Mouse (Mus musculus): ENCODE data around the gene Pskh1. TPM values are rescaled to one million over a fixed set of nuclear protein-coding genes. Genes with fewer than 3 reads are reported as not detected.

The Pskh1 gene
- polyA plus RNA-seq, 1 experiment from 2014 or later, result 30.4 TPM

DNA sequence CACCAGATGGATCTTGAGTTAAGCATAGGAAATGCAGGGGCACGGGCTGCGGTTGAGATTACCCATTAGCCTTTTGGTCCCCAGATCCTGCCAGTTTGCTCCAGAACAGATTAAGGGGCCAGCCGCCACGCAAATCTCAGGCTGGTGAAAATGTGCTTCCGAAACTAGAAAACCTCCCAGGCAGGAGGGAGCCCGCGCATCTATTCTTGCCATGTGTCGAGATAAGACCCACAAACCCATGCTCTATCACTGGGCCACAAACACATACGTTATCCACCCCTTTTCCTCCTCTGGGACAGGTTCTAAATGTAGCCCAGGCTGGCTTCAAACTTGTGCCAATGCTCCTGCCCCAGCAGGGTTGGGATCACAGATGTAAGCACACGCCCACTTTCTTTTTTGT is 61.3 kb downstream of the Pskh1 start:
- WGBS, result 88% methylated on average over 10 of the region's 10 CpGs
- H3K9ac ChIP-seq (ENCODE audit: low read length), result no peak overlapping the region
- no peak overlapping the region for H3K4me3 ChIP-seq (replicated peaks; ENCODE audit: low read length)
- no peaks in the 10 kb centered on the region; the same call in 1 of the 2 replicates for H3K36me3 ChIP-seq (ENCODE audit: control insufficient read depth, insufficient read depth, low read length)
- H3K27me3 ChIP-seq (ENCODE audit: control insufficient read depth, insufficient read depth, low read length), result no peaks in the 10 kb centered on the region
- no peak overlapping the region for H3K4me2 ChIP-seq (ENCODE audit: low read depth, low read length)
- H3K4me1 ChIP-seq (ENCODE audit: control insufficient read depth, insufficient read depth, low read length), result peaks cover 28% of the 10 kb centered on the region
- no peak for ATAC-seq (ENCODE audit: insufficient read depth, low FRiP score)
- no peak overlapping the region for H3K27ac ChIP-seq (ENCODE audit: low read length)
- no peaks in the 10 kb centered on the region for H3K9me3 ChIP-seq (replicated peaks; ENCODE audit: control insufficient read depth, low read length)

DNA sequence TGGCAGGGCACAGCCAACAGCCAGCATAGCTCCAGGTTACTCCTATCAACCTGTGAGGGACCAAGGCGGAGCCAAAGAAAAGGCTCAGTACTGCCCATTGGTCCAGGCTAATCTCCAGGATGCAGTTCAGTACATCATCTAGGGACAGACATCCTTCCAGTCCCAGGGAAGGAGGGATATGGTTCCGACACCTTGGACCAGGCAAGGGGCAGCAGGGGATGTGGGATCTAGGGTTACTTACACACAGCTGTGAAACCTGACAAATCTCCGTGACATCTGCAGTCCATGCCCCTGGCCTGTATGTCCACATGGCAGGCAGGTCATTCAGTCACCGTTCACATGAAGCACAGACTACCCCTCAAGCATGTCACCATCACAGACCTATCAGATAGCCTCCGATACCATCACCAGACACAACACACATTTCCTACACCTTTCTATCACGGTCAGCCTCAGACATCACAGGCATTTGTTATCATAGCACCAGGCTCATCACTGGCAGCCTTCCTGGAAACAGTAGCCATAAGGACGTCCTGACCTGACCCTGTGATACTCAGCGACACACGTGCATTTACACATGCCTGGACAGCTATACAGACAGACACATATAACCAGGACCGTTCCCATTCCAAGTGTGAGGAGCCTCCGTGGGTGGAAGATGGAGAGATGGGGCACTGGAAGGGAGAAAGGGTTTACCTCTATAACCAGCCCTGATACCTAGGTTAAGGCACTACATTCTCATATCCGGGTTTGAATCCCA is 64.4 kb downstream of the Pskh1 start:
- Histone ChIP-seq H3K4me3 (replicated peaks; ENCODE audit: low read length) (peak overlapping the region; percentile 85), H3K9me3 (replicated peaks; ENCODE audit: control insufficient read depth, low read length) (no peaks in the 10 kb centered on the region), H3K9ac (ENCODE audit: low read length) (peak overlapping the region; percentile 91), H3K27ac (ENCODE audit: low read length) (peak overlapping the region; percentile 96), H3K4me1 (ENCODE audit: control insufficient read depth, insufficient read depth, low read length) (peaks cover 30% of the 10 kb centered on the region), H3K27me3 (ENCODE audit: control insufficient read depth, insufficient read depth, low read length) (no peaks in the 10 kb centered on the region), H3K36me3 (ENCODE audit: control insufficient read depth, insufficient read depth, low read length) (no peaks in the 10 kb centered on the region), H3K4me2 (ENCODE audit: low read depth, low read length) (peak overlapping the region; percentile 70)
- WGBS, result 52% methylated on average over 12 of the region's 12 CpGs
- no peak for ATAC-seq (ENCODE audit: insufficient read depth, low FRiP score)

DNA sequence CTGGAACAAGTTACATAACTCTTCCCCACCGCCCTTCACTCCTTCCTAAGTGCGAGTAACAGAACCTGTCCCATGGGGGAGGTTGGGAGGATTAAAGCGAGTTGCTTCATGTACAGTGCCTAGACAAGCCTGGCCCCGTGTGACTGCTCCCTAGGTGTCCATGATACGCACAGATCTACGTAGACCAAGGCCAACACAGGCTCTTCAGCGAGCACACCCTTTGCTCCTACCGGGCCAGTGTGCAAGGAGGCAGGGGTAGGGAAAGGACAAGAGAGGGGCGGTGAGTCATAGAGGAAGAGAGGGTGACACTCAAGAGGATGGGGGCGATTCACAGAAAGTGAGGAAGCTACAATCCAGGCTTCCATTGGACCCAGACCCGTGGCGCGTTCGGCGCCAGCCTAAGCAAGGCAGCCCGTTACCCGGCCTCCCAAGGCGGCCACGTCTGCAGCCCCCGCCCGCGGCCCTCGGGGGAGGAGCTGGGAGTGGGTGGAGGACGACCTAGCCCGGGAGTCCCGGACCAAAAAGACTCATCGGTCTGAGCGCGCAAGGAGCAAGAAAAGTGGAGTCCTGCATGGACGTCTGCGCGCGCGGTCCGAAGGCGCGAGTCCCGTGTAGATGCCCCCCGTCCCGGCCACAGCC is 65.1 kb downstream of the Pskh1 start:
- H3K4me2 ChIP-seq (ENCODE audit: low read depth, low read length), result peak overlapping the region; percentile 70
- H3K27ac ChIP-seq (ENCODE audit: low read length), result peak overlapping the region; percentile 96
- H3K4me3 ChIP-seq (replicated peaks; ENCODE audit: low read length), result peak overlapping the region; percentile 85
- H3K27me3 ChIP-seq (ENCODE audit: control insufficient read depth, insufficient read depth, low read length), result no peaks in the 10 kb centered on the region
- ATAC-seq (ENCODE audit: insufficient read depth, low FRiP score), result peak; percentile 74
- H3K9ac ChIP-seq (ENCODE audit: low read length), result peak overlapping the region; percentile 91
- peaks cover 25% of the 10 kb centered on the region for H3K4me1 ChIP-seq (ENCODE audit: control insufficient read depth, insufficient read depth, low read length)
- H3K9me3 ChIP-seq (replicated peaks; ENCODE audit: control insufficient read depth, low read length), result no peaks in the 10 kb centered on the region
- under 1% methylated on average over 40 of the region's 40 CpGs for WGBS
- H3K36me3 ChIP-seq (ENCODE audit: control insufficient read depth, insufficient read depth, low read length), result no peaks in the 10 kb centered on the region

DNA sequence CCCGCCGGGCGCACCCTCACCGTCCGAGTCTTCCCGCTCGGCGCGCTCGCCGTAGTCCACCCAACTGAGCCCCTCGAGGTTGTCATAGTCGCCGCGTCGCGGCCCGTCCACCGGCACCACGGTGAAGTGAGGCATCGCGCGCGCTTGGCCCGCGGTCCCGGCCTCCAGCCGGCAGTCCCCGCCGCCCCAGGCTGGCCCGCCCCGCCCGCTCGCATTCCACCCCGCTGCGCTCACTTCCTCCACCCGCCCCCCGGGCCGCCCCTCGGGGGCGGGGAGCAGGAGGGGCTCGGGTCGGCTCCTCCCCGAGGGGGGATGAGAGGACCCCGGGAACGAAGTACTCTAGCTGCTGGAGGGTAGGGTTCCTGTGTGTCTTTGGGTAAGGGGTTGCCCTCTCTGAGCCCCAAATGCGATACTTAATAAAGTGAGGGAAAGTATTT is 65.7 kb downstream of the Pskh1 start, which contains the start of gene Slc12a4:
Gene Slc12a4, minus strand, starts transcription at position 193 of the 437 bp plus-strand sequence.
- H3K9me3 ChIP-seq (replicated peaks; ENCODE audit: control insufficient read depth, low read length), result no peaks in the 10 kb centered on the region
- peak within 1 kb of the TSS; percentile 70 for H3K4me2 ChIP-seq (ENCODE audit: low read depth, low read length)
- H3K27ac ChIP-seq (ENCODE audit: low read length), result peak within 1 kb of the TSS; percentile 96
- H3K36me3 ChIP-seq (ENCODE audit: control insufficient read depth, insufficient read depth, low read length), result no peaks in the 10 kb centered on the region
- under 1% methylated on average over 46 of the region's 47 CpGs for WGBS
- peak; percentile 94 for ATAC-seq (ENCODE audit: insufficient read depth, low FRiP score)
- H3K4me1 ChIP-seq (ENCODE audit: control insufficient read depth, insufficient read depth, low read length), result peaks cover 25% of the 10 kb centered on the region
- no peaks in the 10 kb centered on the region for H3K27me3 ChIP-seq (ENCODE audit: control insufficient read depth, insufficient read depth, low read length)
- peak within 1 kb of the TSS; percentile 85 for H3K4me3 ChIP-seq (replicated peaks; ENCODE audit: low read length)
- peak within 1 kb of the TSS; percentile 91 for H3K9ac ChIP-seq (ENCODE audit: low read length)

DNA sequence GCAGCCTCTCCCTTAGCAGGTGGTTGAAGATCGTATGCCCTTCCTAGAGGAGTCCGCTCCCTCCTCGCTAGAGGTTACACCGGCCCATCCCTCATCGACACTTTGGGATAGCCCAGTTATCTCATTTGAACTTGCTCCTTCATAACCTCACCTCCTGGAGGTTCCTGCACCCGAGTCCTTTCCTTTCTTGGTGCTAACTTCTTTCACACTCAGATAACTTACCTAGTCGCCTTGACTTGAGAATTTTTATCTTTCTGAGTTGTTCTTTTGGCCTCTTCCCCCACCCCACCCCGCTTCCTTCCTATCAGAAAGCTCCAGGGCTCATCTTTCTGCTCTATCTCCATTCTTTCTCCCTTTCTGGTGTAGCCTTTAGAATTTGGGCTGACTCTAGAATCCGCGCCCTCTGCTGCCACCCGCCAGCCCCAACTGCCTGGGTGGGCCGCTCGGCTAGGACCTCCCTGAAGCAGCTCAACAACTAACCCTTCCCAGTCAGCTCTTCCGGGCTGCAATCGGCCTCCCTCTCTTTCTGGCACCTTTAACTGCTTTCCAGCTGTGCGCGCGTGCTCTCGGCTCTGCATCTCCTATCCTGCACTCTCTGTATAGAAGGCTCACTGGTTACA is 66.6 kb downstream of the Pskh1 start:
- Histone ChIP-seq H3K4me2 (ENCODE audit: low read depth, low read length) (peak overlapping the region; percentile 70), H3K27me3 (ENCODE audit: control insufficient read depth, insufficient read depth, low read length) (no peaks in the 10 kb centered on the region), H3K9me3 (replicated peaks; ENCODE audit: control insufficient read depth, low read length) (no peaks in the 10 kb centered on the region), H3K4me3 (replicated peaks; ENCODE audit: low read length) (peak overlapping the region; percentile 85), H3K4me1 (ENCODE audit: control insufficient read depth, insufficient read depth, low read length) (peaks cover 25% of the 10 kb centered on the region), H3K9ac (ENCODE audit: low read length) (peak overlapping the region; percentile 24; the same call in 1 of the 2 replicates), H3K27ac (ENCODE audit: low read length) (peak overlapping the region; percentile 57), H3K36me3 (ENCODE audit: control insufficient read depth, insufficient read depth, low read length) (no peaks in the 10 kb centered on the region)
- peak; percentile 57 for ATAC-seq (ENCODE audit: insufficient read depth, low FRiP score)
- 11% methylated on average over 19 of the region's 19 CpGs for WGBS

DNA sequence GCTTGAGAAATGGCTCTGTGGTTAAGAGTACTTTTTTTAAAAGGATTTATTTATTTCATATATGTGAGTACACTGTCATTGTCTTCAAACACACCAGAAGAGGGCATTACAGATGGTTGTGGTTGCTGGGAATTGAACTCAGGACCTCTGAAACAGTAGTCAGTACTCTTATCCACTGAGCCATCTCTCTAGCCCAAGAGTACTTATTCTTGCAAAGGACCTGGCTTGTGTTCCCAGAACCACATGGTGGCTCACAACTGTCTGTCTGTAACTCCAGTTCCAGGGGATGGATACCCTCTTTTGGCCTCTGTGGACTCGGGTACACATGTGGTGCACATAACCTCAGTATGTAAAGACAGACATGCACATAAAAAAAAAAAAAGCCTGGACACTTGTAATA is 69.1 kb downstream of the Pskh1 start:
- Histone ChIP-seq H3K4me1 (ENCODE audit: control insufficient read depth, insufficient read depth, low read length) (peaks cover 19% of the 10 kb centered on the region), H3K27me3 (ENCODE audit: control insufficient read depth, insufficient read depth, low read length) (no peaks in the 10 kb centered on the region), H3K9ac (ENCODE audit: low read length) (no peak overlapping the region), H3K4me2 (ENCODE audit: low read depth, low read length) (no peak overlapping the region), H3K9me3 (replicated peaks; ENCODE audit: control insufficient read depth, low read length) (no peaks in the 10 kb centered on the region), H3K27ac (ENCODE audit: low read length) (no peak overlapping the region), H3K4me3 (replicated peaks; ENCODE audit: low read length) (no peak overlapping the region), H3K36me3 (ENCODE audit: control insufficient read depth, insufficient read depth, low read length) (no peaks in the 10 kb centered on the region)
- ATAC-seq (ENCODE audit: insufficient read depth, low FRiP score), result no peak
- 71% methylated on average over 1 of the region's 1 CpGs for WGBS

DNA sequence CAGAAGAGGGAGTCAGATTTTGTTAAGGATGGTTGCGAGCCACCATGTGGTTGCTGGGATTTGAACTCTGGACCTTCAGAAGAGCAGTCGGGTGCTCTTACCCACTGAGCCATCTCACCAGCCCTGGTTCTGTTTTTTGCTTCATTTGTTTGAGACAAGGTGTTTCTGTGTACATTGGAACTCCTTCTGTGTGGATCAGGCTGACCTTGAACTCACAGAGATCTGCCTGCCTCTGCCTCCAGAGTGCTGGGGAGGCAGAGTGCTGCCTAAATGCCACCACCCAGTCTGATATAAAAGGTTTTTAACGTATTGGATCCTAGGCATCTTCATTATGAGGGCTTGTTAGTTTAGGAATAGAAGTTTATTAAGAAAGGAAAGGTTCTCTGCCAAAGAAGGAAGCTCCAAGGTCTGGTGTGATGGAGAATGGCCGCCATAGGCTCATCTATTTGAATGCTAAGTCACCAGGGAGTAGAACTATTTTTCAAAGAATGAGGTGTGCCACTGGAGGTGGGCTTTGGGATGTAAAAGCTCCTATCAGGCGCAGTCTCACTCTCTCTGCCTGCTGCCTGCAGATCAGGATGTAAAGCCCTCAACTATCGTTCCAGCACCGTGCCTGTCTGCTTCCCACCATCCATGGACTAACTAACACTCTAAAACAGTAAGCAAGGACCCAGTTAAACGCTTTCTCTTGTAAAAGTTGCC is 70.9 kb downstream of the Pskh1 start:
- Histone ChIP-seq H3K9ac (ENCODE audit: low read length) (no peak overlapping the region), H3K36me3 (ENCODE audit: control insufficient read depth, insufficient read depth, low read length) (no peaks in the 10 kb centered on the region), H3K27me3 (ENCODE audit: control insufficient read depth, insufficient read depth, low read length) (no peaks in the 10 kb centered on the region), H3K4me2 (ENCODE audit: low read depth, low read length) (no peak overlapping the region), H3K4me3 (replicated peaks; ENCODE audit: low read length) (no peak overlapping the region), H3K27ac (ENCODE audit: low read length) (no peak overlapping the region), H3K9me3 (replicated peaks; ENCODE audit: control insufficient read depth, low read length) (no peaks in the 10 kb centered on the region), H3K4me1 (ENCODE audit: control insufficient read depth, insufficient read depth, low read length) (peaks cover 11% of the 10 kb centered on the region; the same call in 1 of the 2 replicates)
- WGBS, result 79% methylated on average over 8 of the region's 8 CpGs
- ATAC-seq (ENCODE audit: insufficient read depth, low FRiP score), result no peak

DNA sequence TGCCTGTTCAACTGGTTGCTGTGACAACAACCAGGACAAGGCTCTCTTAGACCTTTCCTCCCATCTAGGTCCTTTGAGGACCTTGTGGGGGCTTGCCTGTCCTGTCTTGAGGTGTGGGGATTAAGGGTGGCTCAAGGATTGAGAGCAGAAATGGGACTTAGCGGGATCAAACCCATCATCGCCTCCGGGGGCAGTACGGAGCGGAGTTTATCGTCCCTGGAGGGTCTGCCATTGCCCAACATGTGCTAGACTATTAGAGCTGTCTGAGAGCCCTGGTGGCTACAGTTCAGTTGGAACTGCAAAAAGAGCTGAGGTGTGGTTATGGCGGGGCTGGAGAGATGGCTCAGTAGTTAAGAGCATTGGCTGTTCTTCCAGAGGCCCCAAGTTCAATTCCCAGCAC is 75.1 kb downstream of the Pskh1 start:
- no peak overlapping the region for H3K4me3 ChIP-seq (replicated peaks; ENCODE audit: low read length)
- H3K9ac ChIP-seq (ENCODE audit: low read length), result no peak overlapping the region
- ATAC-seq (ENCODE audit: insufficient read depth, low FRiP score), result no peak
- 68% methylated on average over 7 of the region's 7 CpGs for WGBS
- H3K27ac ChIP-seq (ENCODE audit: low read length), result no peak overlapping the region
- H3K9me3 ChIP-seq (replicated peaks; ENCODE audit: control insufficient read depth, low read length), result no peaks in the 10 kb centered on the region
- H3K27me3 ChIP-seq (ENCODE audit: control insufficient read depth, insufficient read depth, low read length), result no peaks in the 10 kb centered on the region
- no peak overlapping the region for H3K4me2 ChIP-seq (ENCODE audit: low read depth, low read length)
- H3K4me1 ChIP-seq (ENCODE audit: control insufficient read depth, insufficient read depth, low read length), result no peaks in the 10 kb centered on the region
- H3K36me3 ChIP-seq (ENCODE audit: control insufficient read depth, insufficient read depth, low read length), result no peaks in the 10 kb centered on the region

All from stomach, embryonic 16.5 days (tissue).